ENCODE assay signal across 11 mouse cellular contexts in the genomic region with DNA sequence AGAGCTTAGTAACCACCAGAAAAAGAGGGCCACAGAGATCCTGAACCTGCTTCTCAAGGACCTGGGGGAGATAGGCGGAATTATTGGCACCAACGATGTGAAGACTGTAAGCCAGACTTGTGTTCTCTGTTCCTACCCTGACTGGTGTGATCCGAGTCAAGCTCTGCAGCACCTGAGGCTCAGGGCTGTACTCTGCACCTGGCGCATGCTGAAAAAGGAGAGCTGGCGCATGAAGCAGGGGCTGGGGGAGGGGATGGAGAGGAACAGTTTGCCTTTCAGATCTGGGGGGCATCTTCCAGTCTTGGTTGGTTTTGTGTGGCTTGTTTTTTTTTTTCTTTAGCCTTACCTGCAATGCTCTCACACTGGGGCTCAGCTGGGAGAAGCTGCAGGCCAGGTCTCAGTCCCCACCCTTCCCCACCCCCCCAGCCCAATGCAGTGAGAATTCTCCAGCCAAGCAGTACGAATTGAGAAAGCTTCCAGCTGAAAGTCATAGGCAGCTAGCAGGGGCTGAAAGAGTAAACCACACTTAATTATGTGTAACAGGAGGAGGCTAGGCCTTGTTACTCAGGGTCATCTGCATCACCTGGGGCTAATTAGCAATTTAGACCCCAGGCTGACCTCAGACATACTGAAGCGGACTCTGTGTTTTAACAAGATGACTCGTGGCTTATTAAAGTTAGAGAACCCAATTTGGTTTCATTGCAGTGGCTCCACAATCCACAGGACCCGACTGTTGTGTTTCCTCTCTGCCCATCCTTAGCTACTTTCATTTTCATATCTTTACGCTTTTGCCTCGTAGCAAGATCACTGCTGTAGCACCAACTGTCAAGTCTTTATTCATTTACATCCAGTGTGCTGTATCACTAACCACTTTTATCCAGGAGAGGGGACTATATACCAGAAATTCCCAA. TPM values are rescaled to one million over a fixed set of nuclear protein-coding genes. Genes with fewer than 3 reads are reported as not detected.
A peak's percentile ranks its signal among the peaks of the same experiment; 100 is the strongest.
DNase-seq lines count a peak whose midpoint lies in the region; ATAC-seq and TF ChIP-seq lines count a peak whose summit lies in the region.
"Had no signal": no experiment of that assay in that cellular context is flagged by ENCODE, and none has a peak within 500 bp of the region (broad histone marks: within the 10 kb centered on the region; RNA-seq: fewer than 3 reads in every experiment).

No protein-coding gene starts in this region.

- no peak for TF ChIP-seq POLR2A in spleen, adult 2 months (IDR thresholded peaks at IDR 0.05; ENCODE audit: low read depth, low read length)

- no peak overlapping the region for H3K4me3 ChIP-seq in forebrain, embryonic 10.5 days
- no peak overlapping the region for H3K4me3 ChIP-seq in forebrain, embryonic 13.5 days
- H3K4me3 ChIP-seq in spleen, adult 2 months (ENCODE audit: extremely low read depth, insufficient read depth, insufficient read length), result peak overlapping the region; percentile 39
- H3K4me3 ChIP-seq in limb, embryonic 13.5 days, result peak overlapping the region; percentile 7; the same call in 1 of the 2 replicates

- no peak overlapping the region for H3K9ac ChIP-seq in forebrain, embryonic 13.5 days
- peak overlapping the region; percentile 50; the same call in 1 of the 2 replicates for H3K9ac ChIP-seq in limb, embryonic 13.5 days

- no peak overlapping the region for H3K4me2 ChIP-seq in forebrain, embryonic 13.5 days
- H3K4me2 ChIP-seq in limb, embryonic 13.5 days (replicated peaks), result peak overlapping the region; percentile 52

- 48% methylated on average over 11 of the region's 11 CpGs for WGBS in forebrain, embryonic 10.5 days
- 55% methylated on average over 11 of the region's 11 CpGs for WGBS in forebrain, embryonic 13.5 days
- WGBS in spleen, adult 2 months, result 43% methylated on average over 11 of the region's 11 CpGs
- WGBS in limb, embryonic 13.5 days, result 16% methylated on average over 11 of the region's 11 CpGs

- H3K27me3 ChIP-seq in forebrain, embryonic 10.5 days (ENCODE audit: poor library complexity, severe bottlenecking), result no peaks in the 10 kb centered on the region
- H3K27me3 ChIP-seq in forebrain, embryonic 13.5 days, result no peaks in the 10 kb centered on the region
- H3K27me3 ChIP-seq in spleen, adult 2 months (ENCODE audit: control insufficient read depth, insufficient read depth, low read length), result no peaks in the 10 kb centered on the region
- no peaks in the 10 kb centered on the region for H3K27me3 ChIP-seq in limb, embryonic 13.5 days

- TF ChIP-seq CTCF in spleen, adult 2 months (IDR thresholded peaks at IDR 0.05; ENCODE audit: extremely low read depth, insufficient read depth, insufficient read length, insufficient replicate concordance), result no peak

- no peak for DNase-seq in forebrain, embryonic 10.5 days (ENCODE audit: extremely low spot score, low spot score)
- DNase-seq in spleen, adult 2 months (ENCODE audit: low read depth in 1 of 2, low spot score in 2 of 2), result no peak
- DNase-seq in spleen, postnatal 4 days (ENCODE audit: low spot score in 2 of 2), result no peak
- peak; percentile 31 to 58 for DNase-seq in thymus, postnatal 36 days
- no peak for DNase-seq in adrenal gland, adult 8-10 months
- DNase-seq in right cerebral cortex, postnatal 25 days, result no peak
- DNase-seq: gastrocnemius, postnatal 36 days; lung, adult 2 months; right cerebral cortex, postnatal 14 days had no signal

- H3K4me1 ChIP-seq in forebrain, embryonic 10.5 days, result peaks cover 33% of the 10 kb centered on the region
- H3K4me1 ChIP-seq in forebrain, embryonic 13.5 days, result 0 out of 2 replicates have a peak, but pooled peaks cover 3% of the 10 kb centered on the region
- H3K4me1 ChIP-seq in spleen, adult 2 months (ENCODE audit: control insufficient read depth, insufficient read depth, insufficient read length), result no peaks in the 10 kb centered on the region
- peaks cover 40% of the 10 kb centered on the region for H3K4me1 ChIP-seq in limb, embryonic 13.5 days

- no peaks in the 10 kb centered on the region for H3K9me3 ChIP-seq in forebrain, embryonic 10.5 days
- H3K9me3 ChIP-seq in forebrain, embryonic 13.5 days (replicated peaks), result no peaks in the 10 kb centered on the region
- no peaks in the 10 kb centered on the region for H3K9me3 ChIP-seq in limb, embryonic 13.5 days

- ATAC-seq in forebrain, embryonic 13.5 days, result no peak
- ATAC-seq in limb, embryonic 13.5 days (ENCODE audit: low FRiP score, low read depth), result peak; percentile 33; the same call in 1 of the 2 replicates

- H3K27ac ChIP-seq in forebrain, embryonic 10.5 days, result peak overlapping the region; percentile 74
- H3K27ac ChIP-seq in forebrain, embryonic 13.5 days, result no peak overlapping the region; the same call in 1 of the 2 replicates
- H3K27ac ChIP-seq in spleen, adult 2 months (ENCODE audit: insufficient read depth, low read length), result peak overlapping the region; percentile 31
- peak overlapping the region; percentile 48; the same call in 1 of the 2 replicates for H3K27ac ChIP-seq in limb, embryonic 13.5 days

- H3K36me3 ChIP-seq in forebrain, embryonic 10.5 days (replicated peaks), result peaks cover 93% of the 10 kb centered on the region
- peaks cover 79% of the 10 kb centered on the region for H3K36me3 ChIP-seq in forebrain, embryonic 13.5 days (ENCODE audit: poor library complexity, severe bottlenecking)
- H3K36me3 ChIP-seq in spleen, adult 2 months (ENCODE audit: control insufficient read depth, insufficient read depth, low read length), result no peaks in the 10 kb centered on the region
- peaks cover 16% of the 10 kb centered on the region for H3K36me3 ChIP-seq in limb, embryonic 13.5 days

RNA-seq across cellular contexts. Expression of a gene that starts 54.5 kb away (rescaled TPM):
- polyA plus RNA-seq in forebrain, embryonic 10.5 days (2016; fragmentation: Nextera tagmentation; extraction: Ambion mirVana), result 1.5 and 1.7 TPM in 2 replicates
- polyA plus RNA-seq in forebrain, embryonic 13.5 days (2015; fragmentation: Nextera tagmentation; extraction: Ambion mirVana), result 3.0 and 3.1 TPM in 2 replicates
- polyA plus RNA-seq in spleen, adult 2 months (2012; rRNA removed), result 0.51 and 0.59 TPM in 2 replicates
- polyA plus RNA-seq in limb, embryonic 13.5 days (2015; fragmentation: Nextera tagmentation; extraction: Ambion mirVana), result 9.8 and 9.9 TPM in 2 replicates
- total RNA-seq in adrenal gland, adult 8-10 months (2022), result under 1 TPM in 3 of 4 experiments, not detected in 1; 0.24 to 0.52 (median 0.24) TPM
- total RNA-seq: gastrocnemius, postnatal 36 days had no signal

Comparison
In these comparisons a context has a peak if more than half of its experiments do, and no peak if none do; other contexts are left out.
1. DNase-seq: peak in thymus, postnatal 36 days (2 of 2); none in forebrain, embryonic 10.5 days (single experiment), spleen, adult 2 months (0 of 2), spleen, postnatal 4 days (0 of 2), adrenal gland, adult 8-10 months (single experiment) and right cerebral cortex, postnatal 25 days (single experiment).
2. H3K4me3 ChIP-seq: peak in spleen, adult 2 months (single experiment) and limb, embryonic 13.5 days (single experiment); none in forebrain, embryonic 10.5 days (single experiment) and forebrain, embryonic 13.5 days (single experiment).